Mouse (Mus musculus) liver, postnatal 0 days (tissue): ENCODE results near the gene Msl1. TPM values are rescaled to one million over a fixed set of nuclear protein-coding genes. Genes with fewer than 3 reads are reported as not detected.
A peak's percentile ranks its signal among the peaks of the same experiment; 100 is the strongest.
"Not testable (repeated sequence)": the region's sequence is repeated elsewhere in the genome, so short reads cannot be mapped to it uniquely, and the experiment has no call there.

Experiments used
- ATAC-seq: fragments of 200-750 bp; cut with Nextera tagmentation; 2 replicates; pipeline ENCODE4 v1.8.0; 2017; ENCODE audit warnings: mild to moderate bottlenecking, moderate library complexity
- DNase-seq: peaks from one replicate; pipeline ENCODE4 v3.0.0-alpha.2; 2016
- H3K27ac ChIP-seq: fragments of 300-500 bp; sonication (generic); 2 replicates; pipeline ENCODE4 v1.5.1; 2014; ENCODE audit warnings: antibody characterized with exemption, moderate library complexity, mild to moderate bottlenecking, low read depth
- H3K27me3 ChIP-seq: fragments of 300-500 bp; sonication (generic); 2 replicates; pipeline ENCODE4 v1.6.1; 2014; ENCODE audit warnings: low read length, control low read depth, mixed read lengths; ENCODE audit not compliant: insufficient read depth
- H3K36me3 ChIP-seq: fragments of 300-500 bp; sonication (generic); replicated peaks from 2 replicates; pipeline ENCODE4 v1.6.1; 2014; ENCODE audit warnings: mild to moderate bottlenecking, control low read depth, low read length, moderate library complexity, mixed read lengths; ENCODE audit not compliant: insufficient read depth
- H3K4me1 ChIP-seq: fragments of 300-500 bp; sonication (generic); 2 replicates; pipeline ENCODE4 v1.6.1; 2014; ENCODE audit warnings: antibody characterized with exemption, mild to moderate bottlenecking, control low read depth; ENCODE audit not compliant: insufficient read depth
- H3K4me2 ChIP-seq: fragments of 300-500 bp; sonication (generic); 2 replicates; pipeline ENCODE4 v1.6.1; 2014; ENCODE audit warnings: low read depth, mild to moderate bottlenecking, low read length, moderate library complexity, mixed read lengths
- H3K4me3 ChIP-seq: fragments of 300-500 bp; sonication (generic); 2 replicates; pipeline ENCODE4 v1.5.1; 2014; ENCODE audit warnings: low read depth, low read length
- H3K9ac ChIP-seq: fragments of 300-500 bp; sonication (generic); replicated peaks from 2 replicates; pipeline ENCODE4 v1.6.1; 2014; ENCODE audit warnings: mild to moderate bottlenecking, moderate library complexity
- H3K9me3 ChIP-seq: fragments of 300-500 bp; sonication (generic); 2 replicates; pipeline ENCODE4 v1.6.1; 2016; ENCODE audit warnings: mild to moderate bottlenecking, control low read depth, low read length, mixed read lengths
- CTCF ChIP-seq: sonication (generic); IDR thresholded peaks from 2 replicates; pipeline ENCODE4 v1.5.1; 2016; ENCODE audit warnings: antibody characterized with exemption, low read depth
- EP300 ChIP-seq: IDR thresholded peaks from 2 replicates; pipeline ENCODE4 v1.6.1; 2016; ENCODE audit warnings: antibody characterized with exemption, low read depth, mild to moderate bottlenecking
- WGBS: fragments of 180-500 bp; shearing (Covaris S2); extraction: QIAGEN DNeasy Blood & Tissue Kit; methylation state at CpG from one replicate; pipeline ENCODE4 v1.1.7; 2014; ENCODE audit not compliant: insufficient replicate concordance; 5-methylcytosine and 5-hydroxymethylcytosine counted together
- polyA plus RNA-seq: library from polyadenylated mRNA; unstranded; fragments of >200 nt; fragmentation: Nextera tagmentation; extraction: Ambion mirVana; gene quantifications from 2 replicates; pipeline ENCODE4 v1.2.1, GENCODE M21; 2015

Msl1 gene
- polyA plus RNA-seq, 1 experiment from 2014 or later, result 5.4 TPM

GRCm38 (mm10) chr11:98810686-98811085 lies 15.4 kb downstream of the Msl1 start:
- peaks cover 14% of the 10 kb centered on the region for H3K4me1 ChIP-seq
- WGBS, result 66% methylated on average over 7 of the region's 7 CpGs

GRCm38 (mm10) chr11:98816706-98817239 lies 21.5 kb downstream of the Msl1 start:
- peak overlapping the region; percentile 57 for H3K27ac ChIP-seq
- no peak for ATAC-seq

More at GRCm38 (mm10) chr11:98810686-98811085, 15.4 kb downstream of the Msl1 start:
- peak overlapping the region; percentile 99 for H3K27ac ChIP-seq
- peak overlapping the region; percentile 97 for H3K4me3 ChIP-seq
- H3K4me2 ChIP-seq, result peak overlapping the region; percentile 92
- ATAC-seq (no peak), DNase-seq (no peak)
- TF ChIP-seq EP300, result no peak
- no peak for TF ChIP-seq CTCF
- peak overlapping the region; percentile 96 for H3K9ac ChIP-seq
- H3K9me3 ChIP-seq, result no peaks in the 10 kb centered on the region
- peaks cover 46% of the 10 kb centered on the region for H3K36me3 ChIP-seq
- no peaks in the 10 kb centered on the region for H3K27me3 ChIP-seq

GRCm38 (mm10) chr11:98820968-98821367 lies 25.7 kb downstream of the Msl1 start:
- H3K36me3 ChIP-seq, result peaks cover 79% of the 10 kb centered on the region
- no peak for ATAC-seq

More at GRCm38 (mm10) chr11:98816706-98817239, 21.5 kb downstream of the Msl1 start:
- no peaks in the 10 kb centered on the region for H3K27me3 ChIP-seq
- WGBS, result 48% methylated on average over 1 of the region's 1 CpGs
- H3K4me3 ChIP-seq, result no peak overlapping the region
- peaks cover 82% of the 10 kb centered on the region for H3K36me3 ChIP-seq
- no peak overlapping the region for H3K9ac ChIP-seq
- no peaks in the 10 kb centered on the region for H3K4me1 ChIP-seq
- DNase-seq, result no peak
- TF ChIP-seq EP300 (no peak), CTCF (no peak)
- H3K4me2 ChIP-seq, result no peak overlapping the region
- H3K9me3 ChIP-seq, result no peaks in the 10 kb centered on the region

DNA sequence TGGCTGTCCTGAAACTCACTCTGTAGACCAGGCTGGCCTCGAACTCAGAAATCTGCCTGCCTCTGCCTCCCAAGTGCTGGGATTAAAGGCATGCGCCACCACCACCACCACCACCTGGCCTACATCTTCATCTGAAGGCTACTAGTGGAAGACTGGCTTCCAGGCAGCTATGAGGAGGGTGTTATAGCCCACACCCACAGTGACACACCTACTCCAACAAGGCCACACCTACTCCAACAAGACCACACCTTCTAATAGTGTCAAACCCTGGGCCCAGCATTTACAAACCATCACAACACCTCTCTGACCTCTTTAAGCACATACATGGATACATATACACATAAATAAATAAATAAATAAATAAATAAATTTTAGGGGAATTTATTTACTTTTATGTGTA lies 30.8 kb downstream of the Msl1 start:
- not testable (repeated sequence) for H3K9me3 ChIP-seq, H3K4me3 ChIP-seq, H3K27me3 ChIP-seq, ATAC-seq, H3K9ac ChIP-seq, H3K4me1 ChIP-seq, H3K4me2 ChIP-seq, H3K27ac ChIP-seq, DNase-seq
- peaks cover 69% of the 10 kb centered on the region for H3K36me3 ChIP-seq
- 84% methylated on average over 2 of the region's 2 CpGs for WGBS

More at GRCm38 (mm10) chr11:98820968-98821367, 25.7 kb downstream of the Msl1 start:
- Histone ChIP-seq H3K9me3 (no peaks in the 10 kb centered on the region), H3K4me1 (no peaks in the 10 kb centered on the region), H3K9ac (no peak overlapping the region), H3K4me2 (no peak overlapping the region), H3K27me3 (no peaks in the 10 kb centered on the region), H3K27ac (no peak overlapping the region), H3K4me3 (no peak overlapping the region)
- WGBS, result 54% methylated on average over 5 of the region's 5 CpGs
- no peak for DNase-seq
- TF ChIP-seq CTCF, result no peak
- TF ChIP-seq EP300, result no peak

DNA sequence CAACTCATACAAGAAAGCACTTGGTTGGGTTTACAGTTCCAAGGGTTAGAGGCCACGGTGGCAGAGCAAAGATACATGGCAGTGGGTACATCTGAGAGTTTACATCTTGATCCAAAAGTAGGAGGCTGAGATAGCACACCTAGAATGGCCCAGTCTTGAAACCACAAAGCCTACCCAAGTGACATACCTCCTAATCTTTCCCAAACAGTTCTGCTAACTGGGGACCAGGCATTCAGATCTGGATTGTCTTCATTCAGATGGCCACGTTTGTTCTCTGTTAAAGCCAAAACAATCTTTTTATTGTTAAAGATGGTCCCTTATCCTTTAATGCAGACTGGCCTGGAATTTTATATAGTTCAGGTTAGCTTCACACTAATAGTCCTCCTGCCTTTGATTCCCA lies 32.6 kb downstream of the Msl1 start:
- WGBS, result 52% methylated on average over 2 of the region's 2 CpGs
- Histone ChIP-seq H3K36me3 (peaks cover 68% of the 10 kb centered on the region), H3K9ac (no peak overlapping the region), H3K4me3 (no peak overlapping the region), H3K9me3 (no peaks in the 10 kb centered on the region), H3K27ac (no peak overlapping the region), H3K4me1 (no peaks in the 10 kb centered on the region), H3K4me2 (no peak overlapping the region), H3K27me3 (no peaks in the 10 kb centered on the region)
- ATAC-seq (peak; percentile 43), DNase-seq (no peak)
- TF ChIP-seq EP300, result no peak
- no peak for TF ChIP-seq CTCF

DNA sequence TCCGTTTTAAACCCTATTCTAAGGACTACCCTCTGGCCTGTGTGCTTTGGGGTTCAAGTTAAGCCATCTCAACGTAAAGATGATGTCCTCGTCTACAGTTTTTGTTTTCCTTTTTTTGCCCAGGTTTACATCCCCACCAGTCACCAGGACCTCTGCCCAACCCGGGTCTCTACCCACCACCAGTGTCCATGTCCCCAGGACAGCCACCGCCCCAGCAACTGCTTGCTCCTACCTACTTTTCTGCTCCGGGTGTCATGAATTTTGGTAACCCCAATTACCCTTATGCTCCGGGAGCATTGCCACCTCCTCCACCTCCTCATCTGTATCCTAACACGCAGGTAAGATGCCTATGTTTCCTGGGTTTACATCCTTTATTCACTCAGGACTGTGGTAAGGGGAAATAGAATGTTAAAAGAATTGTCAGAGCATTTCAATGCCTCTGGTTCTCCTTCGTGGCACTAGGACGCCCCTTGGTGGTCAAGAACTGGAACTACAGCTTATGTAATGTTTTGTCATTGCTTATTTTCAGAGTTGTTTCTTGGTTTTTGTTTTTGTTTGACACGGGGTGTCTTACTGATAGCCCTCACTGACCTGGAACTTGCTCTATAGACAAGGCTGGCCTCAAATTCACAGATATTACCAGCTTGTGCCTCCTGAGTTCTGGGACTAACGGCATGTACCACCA lies 33.9 kb downstream of the Msl1 start:
- Histone ChIP-seq H3K4me1 (no peaks in the 10 kb centered on the region), H3K4me3 (no peak overlapping the region), H3K9ac (no peak overlapping the region), H3K27ac (no peak overlapping the region), H3K4me2 (no peak overlapping the region), H3K36me3 (peaks cover 72% of the 10 kb centered on the region), H3K9me3 (no peaks in the 10 kb centered on the region), H3K27me3 (no peaks in the 10 kb centered on the region)
- TF ChIP-seq EP300, result no peak
- peak; percentile 87 for TF ChIP-seq CTCF
- DNase-seq (peak; percentile 38), ATAC-seq (peak; percentile 24)
- WGBS, result 66% methylated on average over 12 of the region's 12 CpGs
